Mouse (Mus musculus) lung, postnatal 0 days (tissue): ENCODE measurements at regions not wholly inside any gene's neighbourhood (a gene's known extent, or its start where the extent isn't known, plus 50 kb on each side); places are given as distances from the start of the nearest gene placed in this dataset.

Source experiments
- CTCF ChIP-seq: IDR thresholded peaks from 2 replicates; pipeline ENCODE4 v1.5.1; 2016; ENCODE audit warnings: antibody characterized with exemption, mild to moderate bottlenecking
- EP300 ChIP-seq: IDR thresholded peaks from 2 replicates; pipeline ENCODE4 v1.6.1; 2016; ENCODE audit warnings: antibody characterized with exemption, mild to moderate bottlenecking, control low read depth

DNA sequence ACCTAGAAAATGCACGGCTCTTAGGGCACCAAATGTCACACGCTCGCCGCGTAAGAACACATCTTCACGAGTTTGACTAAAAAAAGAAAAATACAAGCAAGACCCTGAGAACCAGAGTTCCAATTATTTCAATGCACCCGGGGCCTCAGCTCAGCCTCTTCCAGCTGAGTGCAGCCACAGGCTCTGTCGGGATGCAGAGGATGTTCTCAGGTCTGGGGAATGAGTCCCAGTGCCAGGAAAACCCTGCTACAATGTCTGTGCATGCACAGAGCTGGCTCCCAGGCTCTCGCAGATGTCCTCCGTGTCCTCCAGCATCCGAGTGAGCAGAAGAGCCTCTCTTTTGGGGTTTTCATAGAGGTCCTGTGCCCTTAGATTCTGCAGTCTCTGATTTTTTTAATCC, 219.1 kb downstream of the Fndc1 start:
- no peak for TF ChIP-seq CTCF
- TF ChIP-seq EP300 = no peak
